Mouse (Mus musculus): ENCODE results near the gene Pttg1ip. TPM values are rescaled to one million over a fixed set of nuclear protein-coding genes. Genes with fewer than 3 reads are reported as not detected.

Pttg1ip gene
- polyA plus RNA-seq, 1 experiment from 2014 or later, result 124 TPM

GRCm38 (mm10) chr10:77629970-77630369 is 48.5 kb downstream of the Pttg1ip start:
- no peak overlapping the region for H3K9ac ChIP-seq
- 93% methylated on average over 1 of the region's 1 CpGs for WGBS
- no peak overlapping the region for H3K27ac ChIP-seq
- no peaks in the 10 kb centered on the region for H3K27me3 ChIP-seq
- no peak for ATAC-seq (ENCODE audit: low FRiP score, low read depth)
- peaks cover 37% of the 10 kb centered on the region for H3K36me3 ChIP-seq
- H3K4me3 ChIP-seq, result no peak overlapping the region
- H3K4me1 ChIP-seq, result peaks cover 7% of the 10 kb centered on the region
- no peak overlapping the region for H3K4me2 ChIP-seq (replicated peaks)
- no peaks in the 10 kb centered on the region for H3K9me3 ChIP-seq

DNA sequence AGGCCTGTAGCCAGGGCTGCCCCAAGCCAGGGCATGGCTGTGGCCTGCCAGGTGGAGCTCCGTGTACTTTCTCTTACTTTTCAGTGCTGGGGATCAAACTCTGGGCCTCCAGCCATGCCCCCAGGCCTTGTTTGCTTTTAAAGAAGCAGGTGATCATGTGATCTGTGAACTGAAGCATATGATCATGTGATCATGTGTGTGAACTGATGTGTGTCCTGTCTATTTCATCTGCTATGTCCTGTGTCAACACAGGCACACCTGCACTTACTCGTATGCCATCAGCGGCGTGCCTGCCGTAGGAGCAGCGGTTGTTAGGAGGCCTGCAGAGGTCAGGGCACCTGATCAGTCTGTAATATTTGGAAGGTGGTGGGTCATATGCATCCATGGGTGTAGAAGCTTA is 52.5 kb downstream of the Pttg1ip start:
- Histone ChIP-seq H3K27ac (no peak overlapping the region), H3K9ac (no peak overlapping the region), H3K27me3 (no peaks in the 10 kb centered on the region), H3K4me1 (peaks cover 5% of the 10 kb centered on the region; the same call in 1 of the 2 replicates), H3K4me3 (no peak overlapping the region), H3K4me2 (replicated peaks) (no peak overlapping the region), H3K36me3 (peaks cover 67% of the 10 kb centered on the region), H3K9me3 (no peaks in the 10 kb centered on the region)
- ATAC-seq (ENCODE audit: low FRiP score, low read depth), result no peak
- 83% methylated on average over 6 of the region's 6 CpGs for WGBS

- peaks cover 69% of the 10 kb centered on the region for H3K36me3 ChIP-seq
- H3K4me3 ChIP-seq, result no peak overlapping the region
- H3K27me3 ChIP-seq, result no peaks in the 10 kb centered on the region
- H3K4me1 ChIP-seq, result peaks cover 5% of the 10 kb centered on the region; the same call in 1 of the 2 replicates
- 77% methylated on average over 13 of the region's 13 CpGs for WGBS
- no peaks in the 10 kb centered on the region for H3K9me3 ChIP-seq
- H3K4me2 ChIP-seq (replicated peaks), result no peak overlapping the region
- H3K9ac ChIP-seq, result no peak overlapping the region
- 0 out of 2 replicates have a peak overlapping the region, but pooled peaks have one; percentile 39 for H3K27ac ChIP-seq
- ATAC-seq (ENCODE audit: low FRiP score, low read depth), result no peak
Measured at GRCm38 (mm10) chr10:77634452-77635231, 53.1 kb downstream of the Pttg1ip start.

GRCm38 (mm10) chr10:77636234-77636922 is 54.9 kb downstream of the Pttg1ip start:
- Histone ChIP-seq H3K9me3 (no peaks in the 10 kb centered on the region), H3K27me3 (no peaks in the 10 kb centered on the region), H3K4me2 (replicated peaks) (no peak overlapping the region), H3K27ac (no peak overlapping the region), H3K4me3 (no peak overlapping the region), H3K9ac (no peak overlapping the region), H3K4me1 (peaks cover 5% of the 10 kb centered on the region; the same call in 1 of the 2 replicates), H3K36me3 (peaks cover 82% of the 10 kb centered on the region)
- ATAC-seq (ENCODE audit: low FRiP score, low read depth), result no peak
- 95% methylated on average over 7 of the region's 7 CpGs for WGBS

DNA sequence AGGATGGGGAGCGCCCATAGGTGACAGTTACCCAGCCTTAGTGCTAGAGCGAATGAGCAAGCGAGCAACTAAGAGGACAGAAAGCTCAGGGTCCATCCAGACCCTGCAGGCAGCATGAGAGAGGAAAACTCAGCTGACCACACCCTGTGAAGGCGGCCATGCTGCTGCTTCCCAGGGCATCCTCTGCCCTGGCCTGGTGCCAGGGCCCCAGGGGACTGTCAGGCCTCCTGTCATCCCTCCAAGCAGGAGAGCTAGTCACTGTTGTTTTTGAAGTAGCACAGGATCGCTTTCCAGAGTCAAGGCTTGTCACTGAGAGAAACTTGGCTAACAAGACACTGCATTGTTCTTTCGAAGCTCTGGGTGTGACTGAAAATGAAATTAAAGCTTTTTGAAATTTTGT is 57.4 kb downstream of the Pttg1ip start:
- Histone ChIP-seq H3K9me3 (no peaks in the 10 kb centered on the region), H3K4me2 (replicated peaks) (no peak overlapping the region), H3K27ac (no peak overlapping the region), H3K9ac (no peak overlapping the region; the same call in 1 of the 2 replicates), H3K4me1 (peaks cover 5% of the 10 kb centered on the region; the same call in 1 of the 2 replicates), H3K27me3 (no peaks in the 10 kb centered on the region), H3K4me3 (no peak overlapping the region), H3K36me3 (peaks cover 83% of the 10 kb centered on the region)
- ATAC-seq (ENCODE audit: low FRiP score, low read depth), result no peak
- 81% methylated on average over 6 of the region's 6 CpGs for WGBS

- 0 out of 2 replicates have a peak, but pooled peaks have one; percentile 26 for ATAC-seq (ENCODE audit: low FRiP score, low read depth)
- Histone ChIP-seq H3K36me3 (peaks cover 83% of the 10 kb centered on the region), H3K4me3 (no peak overlapping the region), H3K4me1 (no peaks in the 10 kb centered on the region), H3K27ac (no peak overlapping the region), H3K9ac (no peak overlapping the region), H3K9me3 (no peaks in the 10 kb centered on the region), H3K4me2 (replicated peaks) (no peak overlapping the region), H3K27me3 (no peaks in the 10 kb centered on the region)
- WGBS, result 86% methylated on average over 7 of the region's 7 CpGs
Measured at GRCm38 (mm10) chr10:77643160-77643559, 61.6 kb downstream of the Pttg1ip start.

DNA sequence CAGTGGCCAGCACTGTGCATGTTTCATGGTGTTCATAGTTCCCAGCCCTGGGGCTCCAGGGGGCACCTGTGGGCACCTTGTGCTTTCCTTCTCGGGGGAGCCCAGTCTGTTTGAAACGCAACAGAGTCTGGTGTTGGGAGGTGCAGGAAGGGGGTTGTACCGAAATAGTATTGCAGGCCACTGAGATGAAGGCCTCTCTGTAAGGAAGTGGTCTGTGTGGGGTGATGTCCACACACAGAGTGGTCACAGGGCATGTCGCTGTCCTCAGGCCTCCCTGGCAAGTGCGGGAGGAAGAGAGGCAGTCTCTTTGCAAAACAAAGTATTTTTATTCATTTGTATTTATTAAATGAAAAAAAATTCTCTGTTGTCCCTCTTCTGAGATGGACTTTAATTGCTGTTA is 64.1 kb downstream of the Pttg1ip start:
- no peak overlapping the region for H3K9ac ChIP-seq
- ATAC-seq (ENCODE audit: low FRiP score, low read depth), result no peak
- H3K4me3 ChIP-seq, result no peak overlapping the region
- H3K36me3 ChIP-seq, result peaks cover 65% of the 10 kb centered on the region
- no peak overlapping the region for H3K27ac ChIP-seq
- no peaks in the 10 kb centered on the region for H3K27me3 ChIP-seq
- WGBS, result 91% methylated on average over 5 of the region's 5 CpGs
- H3K4me2 ChIP-seq (replicated peaks), result no peak overlapping the region
- H3K4me1 ChIP-seq, result peaks cover 13% of the 10 kb centered on the region
- H3K9me3 ChIP-seq, result no peaks in the 10 kb centered on the region

GRCm38 (mm10) chr10:77647461-77647860 is 65.9 kb downstream of the Pttg1ip start:
- H3K4me1 ChIP-seq, result peaks cover 13% of the 10 kb centered on the region
- H3K36me3 ChIP-seq, result peaks cover 48% of the 10 kb centered on the region
- no peak overlapping the region for H3K27ac ChIP-seq
- no peak overlapping the region for H3K4me2 ChIP-seq (replicated peaks)
- ATAC-seq (ENCODE audit: low FRiP score, low read depth), result no peak
- H3K9me3 ChIP-seq, result no peaks in the 10 kb centered on the region
- 75% methylated on average over 1 of the region's 1 CpGs for WGBS
- H3K9ac ChIP-seq, result no peak overlapping the region
- H3K4me3 ChIP-seq, result no peak overlapping the region
- no peaks in the 10 kb centered on the region for H3K27me3 ChIP-seq

DNA sequence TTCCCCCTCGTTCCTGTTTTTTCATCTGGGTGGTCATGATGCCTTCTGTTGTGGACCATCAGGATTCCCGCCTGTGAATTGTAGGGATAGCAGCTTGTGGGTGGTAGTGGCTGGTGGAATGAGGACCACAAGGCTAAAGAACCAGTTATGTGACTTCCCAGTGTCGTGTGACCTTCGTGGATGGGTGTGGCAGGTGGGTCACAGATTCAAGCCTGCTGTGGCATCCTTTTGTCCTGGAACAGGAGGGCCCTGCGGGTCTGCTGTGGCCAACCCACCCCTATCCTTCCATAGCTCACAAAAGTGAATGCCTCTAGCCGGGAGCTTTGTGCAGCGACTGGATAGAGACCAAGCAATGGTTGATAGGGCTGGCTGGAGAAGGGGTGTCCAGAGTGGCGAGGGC is 66.4 kb downstream of the Pttg1ip start:
- ATAC-seq (ENCODE audit: low FRiP score, low read depth), result no peak

More for the DNA sequence above, 66.4 kb downstream of the Pttg1ip start:
- H3K9ac ChIP-seq, result no peak overlapping the region
- peaks cover 13% of the 10 kb centered on the region for H3K4me1 ChIP-seq
- WGBS, result 83% methylated on average over 8 of the region's 8 CpGs
- no peaks in the 10 kb centered on the region for H3K27me3 ChIP-seq
- H3K4me2 ChIP-seq (replicated peaks), result no peak overlapping the region
- no peak overlapping the region for H3K4me3 ChIP-seq
- no peaks in the 10 kb centered on the region for H3K9me3 ChIP-seq
- peaks cover 45% of the 10 kb centered on the region for H3K36me3 ChIP-seq
- no peak overlapping the region for H3K27ac ChIP-seq

MicroRNAs within 50 kb of the gene (microRNA counts, 519-probe panel; counts per million panel counts)
- not detected for microRNA mmu-miR-1930

Small RNAs within 50 kb of the gene (microRNA-seq; reads per million reads assigned to microRNA genes)
- gene Mir1930, result 10.6 reads per million, percentile 28 among the genes with 10 or more reads in this experiment

Other genes starting within 250 kb of the Pttg1ip start
- 5.6 and 5.7 TPM in 2 replicates for gene Adarb1, start 163.4 kb upstream of the Pttg1ip start, polyA plus RNA-seq (2015; fragmentation: Nextera tagmentation; extraction: Ambion mirVana)
- 40.7 and 43.6 TPM in 2 replicates for gene Fam207a, start 65.9 kb upstream of the Pttg1ip start, polyA plus RNA-seq (2015; fragmentation: Nextera tagmentation; extraction: Ambion mirVana)
- gene Itgb2, start 51.5 kb upstream of the Pttg1ip start, polyA plus RNA-seq (2015; fragmentation: Nextera tagmentation; extraction: Ambion mirVana), result 1.2 and 1.3 TPM in 2 replicates
- 389 and 422 TPM in 2 replicates for gene Sumo3, start 24.4 kb downstream of the Pttg1ip start, polyA plus RNA-seq (2015; fragmentation: Nextera tagmentation; extraction: Ambion mirVana)
- gene Gm49325, start 24.5 kb downstream of the Pttg1ip start, polyA plus RNA-seq (2015; fragmentation: Nextera tagmentation; extraction: Ambion mirVana), result 3.9 TPM in 1 of 2 replicates, not detected in the other
- gene Ube2g2, start 40.6 kb downstream of the Pttg1ip start, polyA plus RNA-seq (2015; fragmentation: Nextera tagmentation; extraction: Ambion mirVana), result 89.3 and 96.0 TPM in 2 replicates
- 0.74 and 1.3 TPM in 2 replicates for gene Tspear, start 104.8 kb downstream of the Pttg1ip start, polyA plus RNA-seq (2015; fragmentation: Nextera tagmentation; extraction: Ambion mirVana)
- gene Gm19402, start 109.0 kb downstream of the Pttg1ip start, polyA plus RNA-seq (2015; fragmentation: Nextera tagmentation; extraction: Ambion mirVana), result not detected in 2 replicates
- not detected in 2 replicates for gene Gm9508, start 115.5 kb downstream of the Pttg1ip start, polyA plus RNA-seq (2015; fragmentation: Nextera tagmentation; extraction: Ambion mirVana)
- gene Gm10272, start 124.9 kb downstream of the Pttg1ip start, polyA plus RNA-seq (2015; fragmentation: Nextera tagmentation; extraction: Ambion mirVana), result not detected in 2 replicates
- gene Gm10024, start 129.7 kb downstream of the Pttg1ip start, polyA plus RNA-seq (2015; fragmentation: Nextera tagmentation; extraction: Ambion mirVana), result 0.51 TPM in 1 of 2 replicates, not detected in the other
- gene Gm10142, start 134.1 kb downstream of the Pttg1ip start, polyA plus RNA-seq (2015; fragmentation: Nextera tagmentation; extraction: Ambion mirVana), result not detected in 2 replicates
- gene Krtap12-1, start 138.9 kb downstream of the Pttg1ip start, polyA plus RNA-seq (2015; fragmentation: Nextera tagmentation; extraction: Ambion mirVana), result 0.23 TPM in 1 of 2 replicates, not detected in the other
- not detected in 2 replicates for gene Gm10100, start 144.8 kb downstream of the Pttg1ip start, polyA plus RNA-seq (2015; fragmentation: Nextera tagmentation; extraction: Ambion mirVana)
- not detected in 2 replicates for gene Gm18596, start 160.9 kb downstream of the Pttg1ip start, polyA plus RNA-seq (2015; fragmentation: Nextera tagmentation; extraction: Ambion mirVana)
- gene Gm9736, start 169.6 kb downstream of the Pttg1ip start, polyA plus RNA-seq (2015; fragmentation: Nextera tagmentation; extraction: Ambion mirVana), result not detected in 2 replicates
- gene Gm3233, start 178.0 kb downstream of the Pttg1ip start, polyA plus RNA-seq (2015; fragmentation: Nextera tagmentation; extraction: Ambion mirVana), result not detected in 2 replicates
- gene Gm3238, start 189.6 kb downstream of the Pttg1ip start, polyA plus RNA-seq (2015; fragmentation: Nextera tagmentation; extraction: Ambion mirVana), result not detected in 2 replicates
- not detected in 2 replicates for gene Gm7138, start 195.2 kb downstream of the Pttg1ip start, polyA plus RNA-seq (2015; fragmentation: Nextera tagmentation; extraction: Ambion mirVana)
- not detected in 2 replicates for gene Gm3250, start 200.8 kb downstream of the Pttg1ip start, polyA plus RNA-seq (2015; fragmentation: Nextera tagmentation; extraction: Ambion mirVana)
- not detected in 2 replicates for gene Gm7137, start 206.5 kb downstream of the Pttg1ip start, polyA plus RNA-seq (2015; fragmentation: Nextera tagmentation; extraction: Ambion mirVana)
- gene Gm9639, start 213.4 kb downstream of the Pttg1ip start, polyA plus RNA-seq (2015; fragmentation: Nextera tagmentation; extraction: Ambion mirVana), result not detected in 2 replicates
- gene Gm19668, start 217.4 kb downstream of the Pttg1ip start, polyA plus RNA-seq (2015; fragmentation: Nextera tagmentation; extraction: Ambion mirVana), result not detected in 2 replicates
- not detected in 2 replicates for gene Gm9507, start 230.1 kb downstream of the Pttg1ip start, polyA plus RNA-seq (2015; fragmentation: Nextera tagmentation; extraction: Ambion mirVana)
- not detected in 2 replicates for gene Gm2696, start 233.0 kb downstream of the Pttg1ip start, polyA plus RNA-seq (2015; fragmentation: Nextera tagmentation; extraction: Ambion mirVana)
- not detected in 2 replicates for gene Krtap10-4, start 245.4 kb downstream of the Pttg1ip start, polyA plus RNA-seq (2015; fragmentation: Nextera tagmentation; extraction: Ambion mirVana)

All from limb, embryonic 13.5 days (tissue).